Mouse (Mus musculus): Measurements from ENCODE around the gene Osbpl9. TPM values are rescaled to one million over a fixed set of nuclear protein-coding genes. Genes with fewer than 3 reads are reported as not detected.
A peak's percentile ranks its signal among the peaks of the same experiment; 100 is the strongest.

The Osbpl9 gene
- polyA plus RNA-seq, 1 experiment from 2014 or later: 48.3 TPM

DNA sequence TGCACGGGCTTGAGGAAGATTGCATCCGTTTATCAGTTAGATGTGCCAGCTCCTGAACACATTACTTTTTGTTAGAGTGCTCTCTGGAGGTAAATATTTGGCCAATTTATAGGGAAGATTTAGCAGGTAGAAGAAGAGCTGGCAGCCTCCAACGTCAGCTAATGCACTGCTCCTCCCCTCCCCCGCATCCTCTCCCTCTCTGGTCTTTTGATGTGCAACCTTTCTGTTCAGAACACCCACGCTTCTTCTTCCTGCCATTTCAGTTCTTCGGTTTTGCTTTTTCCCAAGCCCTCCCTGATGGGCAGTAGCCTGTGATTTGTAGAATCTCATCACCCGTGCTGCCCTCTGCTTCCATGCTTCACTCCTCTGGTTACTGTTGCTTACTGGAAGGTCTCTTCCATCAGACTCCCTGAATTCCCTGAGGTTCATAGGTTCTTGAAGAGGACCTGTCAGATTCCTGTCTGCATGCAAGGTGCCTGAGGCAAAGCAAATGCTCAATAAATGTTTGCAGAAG, 27.8 kb upstream of the Osbpl9 start:
- Histone ChIP-seq H3K36me3 (no peaks in the 10 kb centered on the region), H3K27ac (ENCODE audit: poor library complexity, severe bottlenecking) (no peak overlapping the region), H3K4me3 (no peak overlapping the region), H3K4me1 (replicated peaks) (peaks cover 21% of the 10 kb centered on the region), H3K4me2 (no peak overlapping the region), H3K9ac (no peak overlapping the region), H3K27me3 (replicated peaks) (no peaks in the 10 kb centered on the region), H3K9me3 (replicated peaks) (no peaks in the 10 kb centered on the region)
- no peak for ATAC-seq (ENCODE audit: insufficient number of reproducible peaks, low FRiP score)
- WGBS: 44% methylated on average over 7 of the region's 7 CpGs

DNA sequence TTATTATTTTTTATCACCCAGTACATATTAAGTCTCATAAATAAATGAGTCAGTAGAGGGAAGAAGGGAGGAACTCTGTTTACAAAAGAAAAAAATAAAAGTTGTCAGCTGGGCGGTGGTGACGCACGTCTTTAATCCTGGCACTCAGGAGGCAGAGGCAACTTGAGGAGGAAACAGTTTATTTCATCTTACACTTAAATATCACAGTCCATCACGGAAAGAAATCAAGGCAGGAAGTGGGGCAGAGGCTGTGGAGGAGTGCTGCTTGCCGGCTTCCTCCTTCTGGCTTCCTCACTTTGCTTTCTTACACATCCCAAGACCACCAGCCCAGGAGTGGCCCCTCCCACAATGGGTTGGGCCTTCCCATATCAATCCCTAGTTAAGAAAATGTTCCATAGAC, 24.0 kb upstream of the Osbpl9 start:
- peak; percentile 68 for ATAC-seq (ENCODE audit: insufficient number of reproducible peaks, low FRiP score)
- WGBS: 41% methylated on average over 5 of the region's 5 CpGs
- H3K9ac ChIP-seq: no peak overlapping the region
- no peaks in the 10 kb centered on the region for H3K27me3 ChIP-seq (replicated peaks)
- H3K4me1 ChIP-seq (replicated peaks): peaks cover 30% of the 10 kb centered on the region
- H3K4me2 ChIP-seq: no peak overlapping the region
- no peaks in the 10 kb centered on the region for H3K9me3 ChIP-seq (replicated peaks)
- H3K36me3 ChIP-seq: no peaks in the 10 kb centered on the region
- H3K27ac ChIP-seq (ENCODE audit: poor library complexity, severe bottlenecking): no peak overlapping the region
- H3K4me3 ChIP-seq: no peak overlapping the region

DNA sequence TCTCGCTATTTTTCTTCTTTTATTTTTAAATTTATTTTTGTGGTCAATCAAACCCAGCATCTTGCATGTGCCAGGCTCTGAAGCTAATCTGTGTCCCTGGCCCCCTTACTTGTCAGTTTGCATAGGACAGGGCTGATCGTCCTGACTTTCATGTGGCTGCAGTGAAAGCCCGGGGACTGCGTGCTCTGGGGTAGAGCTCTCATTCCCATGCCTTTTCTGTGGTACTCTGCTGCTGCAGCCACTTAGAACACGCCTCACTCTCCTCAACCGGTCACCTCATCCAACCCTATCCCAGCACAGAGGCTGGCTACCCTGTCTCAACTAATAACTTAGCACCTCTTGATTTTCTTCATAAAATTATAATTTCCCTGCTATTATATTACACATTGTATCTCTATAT, 23.5 kb upstream of the Osbpl9 start:
- Histone ChIP-seq H3K4me2 (no peak overlapping the region), H3K9me3 (replicated peaks) (no peaks in the 10 kb centered on the region), H3K27ac (ENCODE audit: poor library complexity, severe bottlenecking) (peak overlapping the region; percentile 48), H3K4me1 (replicated peaks) (peaks cover 33% of the 10 kb centered on the region), H3K36me3 (no peaks in the 10 kb centered on the region), H3K4me3 (no peak overlapping the region), H3K27me3 (replicated peaks) (no peaks in the 10 kb centered on the region), H3K9ac (no peak overlapping the region)
- 56% methylated on average over 6 of the region's 6 CpGs for WGBS
- no peak for ATAC-seq (ENCODE audit: insufficient number of reproducible peaks, low FRiP score)

DNA sequence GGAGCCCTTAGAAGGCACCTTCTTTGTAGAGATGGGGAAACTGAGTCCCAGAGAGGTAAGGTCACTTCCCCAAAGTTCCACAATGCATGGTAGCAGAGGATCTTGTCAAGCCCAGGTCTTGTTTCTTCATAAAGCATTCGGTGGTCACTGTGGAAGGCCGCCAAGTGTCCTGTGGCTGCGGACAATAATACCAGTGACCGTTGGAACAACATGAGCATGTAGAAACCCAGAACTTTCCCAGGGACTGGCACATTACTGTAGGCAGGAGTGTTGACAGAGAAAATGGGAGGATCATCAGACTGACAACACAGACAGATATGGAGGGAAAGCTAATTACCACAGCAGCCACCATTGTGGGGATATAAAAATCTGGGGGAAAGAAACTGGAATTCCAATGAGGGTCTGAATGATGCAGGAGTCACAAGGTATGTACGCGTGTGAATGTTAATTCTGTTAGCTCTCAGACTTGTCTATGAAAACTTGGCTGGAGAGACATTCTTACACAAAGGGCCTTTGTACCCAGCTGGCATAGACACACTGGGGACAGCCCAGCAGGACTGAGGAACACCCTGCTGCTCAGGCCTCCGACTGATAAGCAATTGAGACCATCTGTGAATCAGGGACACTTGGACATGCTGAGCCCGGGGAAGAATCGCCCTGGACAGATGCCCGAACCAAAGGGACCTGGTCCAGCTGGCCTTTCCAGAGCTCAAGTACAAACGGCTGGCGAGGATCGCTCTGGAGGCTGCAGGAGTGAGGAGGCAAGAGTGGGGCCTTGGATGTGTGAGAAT, 22.9 kb upstream of the Osbpl9 start:
- no peak overlapping the region for H3K9ac ChIP-seq
- H3K9me3 ChIP-seq (replicated peaks): no peaks in the 10 kb centered on the region
- peaks cover 36% of the 10 kb centered on the region for H3K4me1 ChIP-seq (replicated peaks)
- peak; percentile 62; the same call in 1 of the 2 replicates for ATAC-seq (ENCODE audit: insufficient number of reproducible peaks, low FRiP score)
- no peak overlapping the region for H3K4me3 ChIP-seq
- no peaks in the 10 kb centered on the region for H3K27me3 ChIP-seq (replicated peaks)
- peak overlapping the region; percentile 48 for H3K27ac ChIP-seq (ENCODE audit: poor library complexity, severe bottlenecking)
- H3K4me2 ChIP-seq: no peak overlapping the region
- H3K36me3 ChIP-seq: no peaks in the 10 kb centered on the region
- WGBS: 48% methylated on average over 13 of the region's 13 CpGs

DNA sequence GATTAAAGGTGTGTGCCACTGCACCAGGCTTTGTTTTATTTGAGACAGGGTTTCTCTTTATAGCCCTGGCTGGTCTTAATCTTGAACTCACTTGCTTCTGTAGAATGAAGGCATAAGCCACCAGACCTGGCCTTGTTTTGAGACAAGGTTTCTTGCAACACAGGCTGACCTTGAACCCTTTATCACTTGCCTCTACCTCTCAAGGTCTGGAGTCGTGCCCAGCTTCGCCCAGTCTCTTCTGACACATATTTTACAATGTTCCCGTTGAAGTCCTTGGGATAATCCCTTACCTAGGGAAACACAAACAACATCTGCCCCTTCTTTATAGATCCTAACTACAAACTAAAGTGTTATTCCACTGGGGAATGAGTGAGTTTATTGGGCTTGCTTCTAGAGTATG, 19.9 kb upstream of the Osbpl9 start:
- H3K27ac ChIP-seq (ENCODE audit: poor library complexity, severe bottlenecking): no peak overlapping the region
- no peak overlapping the region for H3K4me3 ChIP-seq
- 56% methylated on average over 3 of the region's 3 CpGs for WGBS
- H3K4me1 ChIP-seq (replicated peaks): peaks cover 30% of the 10 kb centered on the region
- no peak overlapping the region for H3K9ac ChIP-seq
- no peaks in the 10 kb centered on the region for H3K36me3 ChIP-seq
- no peak overlapping the region for H3K4me2 ChIP-seq
- no peaks in the 10 kb centered on the region for H3K9me3 ChIP-seq (replicated peaks)
- no peaks in the 10 kb centered on the region for H3K27me3 ChIP-seq (replicated peaks)
- ATAC-seq (ENCODE audit: insufficient number of reproducible peaks, low FRiP score): no peak

DNA sequence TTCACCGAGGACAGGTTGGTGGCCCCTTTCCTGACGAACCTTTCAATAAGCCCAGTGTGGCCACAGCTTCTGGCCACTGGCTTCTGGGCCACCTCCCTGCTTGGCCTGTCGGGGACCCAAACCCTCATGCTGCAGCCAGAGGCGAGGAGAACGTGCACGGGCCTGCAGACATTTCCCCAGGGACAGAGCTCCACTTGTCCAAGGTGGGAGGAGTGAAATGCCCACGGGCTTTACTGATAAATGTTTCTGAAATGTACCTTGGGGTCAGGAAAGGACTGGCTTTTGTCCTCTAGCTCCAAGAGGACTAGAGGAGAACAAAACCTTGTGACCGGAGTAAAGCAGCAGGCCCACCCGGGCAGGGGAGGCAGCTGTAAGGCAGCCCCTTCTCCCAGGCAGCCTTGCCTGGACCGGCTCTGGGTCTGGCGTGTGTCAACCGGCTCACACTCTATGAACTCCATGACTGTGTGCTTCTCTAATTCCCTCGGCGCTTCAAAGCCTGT, 18.4 kb upstream of the Osbpl9 start:
- WGBS: 56% methylated on average over 14 of the region's 14 CpGs
- H3K27ac ChIP-seq (ENCODE audit: poor library complexity, severe bottlenecking): no peak overlapping the region

DNA sequence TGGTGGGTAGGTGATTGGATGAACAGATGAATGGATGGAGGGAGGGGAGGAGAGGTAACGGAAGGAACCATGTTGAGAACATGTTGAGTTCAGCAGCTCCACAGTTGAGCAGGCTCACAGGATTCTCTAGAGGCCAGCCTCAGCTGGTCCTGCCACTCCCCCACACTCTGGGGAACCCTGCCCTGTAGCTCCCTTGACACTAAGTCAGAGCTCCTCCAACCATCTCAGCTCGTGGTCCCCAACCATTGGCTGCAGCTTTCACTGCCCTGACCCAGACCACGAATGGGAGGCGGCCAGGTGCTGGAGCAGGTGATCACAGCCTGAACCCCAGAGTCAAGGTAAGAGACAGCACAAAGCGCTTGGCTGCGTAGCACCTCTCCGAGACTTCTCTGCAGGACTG, 15.9 kb upstream of the Osbpl9 start:
- H3K9ac ChIP-seq: no peak overlapping the region
- WGBS: 71% methylated on average over 7 of the region's 7 CpGs
- H3K4me3 ChIP-seq: no peak overlapping the region
- no peak for ATAC-seq (ENCODE audit: insufficient number of reproducible peaks, low FRiP score)
- no peaks in the 10 kb centered on the region for H3K36me3 ChIP-seq
- no peak overlapping the region for H3K27ac ChIP-seq (ENCODE audit: poor library complexity, severe bottlenecking)
- no peaks in the 10 kb centered on the region for H3K9me3 ChIP-seq (replicated peaks)
- H3K4me2 ChIP-seq: no peak overlapping the region
- H3K27me3 ChIP-seq (replicated peaks): no peaks in the 10 kb centered on the region
- H3K4me1 ChIP-seq (replicated peaks): peaks cover 11% of the 10 kb centered on the region; the same call in 1 of the 2 replicates

More for the DNA sequence above, 18.4 kb upstream of the Osbpl9 start:
- H3K27me3 ChIP-seq (replicated peaks): no peaks in the 10 kb centered on the region
- no peak overlapping the region for H3K9ac ChIP-seq
- H3K36me3 ChIP-seq: no peaks in the 10 kb centered on the region
- no peak overlapping the region for H3K4me3 ChIP-seq
- peak; percentile 31; the same call in 1 of the 2 replicates for ATAC-seq (ENCODE audit: insufficient number of reproducible peaks, low FRiP score)
- H3K9me3 ChIP-seq (replicated peaks): no peaks in the 10 kb centered on the region
- no peak overlapping the region for H3K4me2 ChIP-seq
- H3K4me1 ChIP-seq (replicated peaks): peaks cover 22% of the 10 kb centered on the region

DNA sequence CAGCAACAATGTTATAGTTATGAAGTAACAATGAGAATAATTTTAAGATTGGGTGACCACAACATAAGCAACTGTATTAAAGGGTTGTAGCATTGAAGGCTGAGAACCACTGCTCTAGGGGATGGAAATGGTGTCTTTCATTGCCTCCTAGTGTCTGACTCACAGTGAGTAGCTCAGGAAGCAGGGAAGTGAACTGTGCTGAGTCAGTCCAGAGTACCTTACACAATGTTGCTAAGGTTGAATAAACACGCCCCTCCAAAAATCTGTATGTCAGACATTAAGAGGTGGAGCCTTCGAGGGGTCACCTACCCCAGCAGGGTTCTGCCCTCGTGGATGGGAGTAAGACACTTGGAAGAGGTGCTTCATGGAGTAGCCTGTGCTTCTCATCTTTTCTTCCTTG, 11.9 kb upstream of the Osbpl9 start:
- 68% methylated on average over 3 of the region's 3 CpGs for WGBS
- Histone ChIP-seq H3K27ac (ENCODE audit: poor library complexity, severe bottlenecking) (no peak overlapping the region), H3K36me3 (no peaks in the 10 kb centered on the region), H3K9ac (no peak overlapping the region), H3K9me3 (replicated peaks) (no peaks in the 10 kb centered on the region), H3K27me3 (replicated peaks) (no peaks in the 10 kb centered on the region), H3K4me3 (no peak overlapping the region), H3K4me2 (no peak overlapping the region), H3K4me1 (replicated peaks) (no peaks in the 10 kb centered on the region; the same call in 1 of the 2 replicates)
- ATAC-seq (ENCODE audit: insufficient number of reproducible peaks, low FRiP score): no peak

DNA sequence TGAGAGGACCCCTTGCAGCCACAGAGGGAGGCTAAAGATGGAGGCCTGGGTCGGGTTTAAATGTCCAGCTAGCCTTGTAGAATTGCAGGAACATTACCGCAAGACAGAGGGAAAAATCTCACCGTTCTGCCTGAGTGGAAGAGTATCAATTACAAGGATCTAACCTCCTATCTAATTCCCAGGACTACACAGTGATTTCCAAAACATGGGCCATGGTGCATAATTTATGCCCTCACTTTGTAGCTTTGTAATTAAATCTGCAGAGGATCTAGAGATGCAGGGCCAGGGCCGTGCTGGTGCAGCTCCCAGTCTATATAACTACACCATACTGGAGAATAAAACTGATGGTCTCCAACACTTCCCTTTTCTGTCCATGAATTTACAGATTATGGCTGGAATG, 8.8 kb upstream of the Osbpl9 start:
- H3K27ac ChIP-seq (ENCODE audit: poor library complexity, severe bottlenecking): no peak overlapping the region
- ATAC-seq (ENCODE audit: insufficient number of reproducible peaks, low FRiP score): no peak
- no peak overlapping the region for H3K4me2 ChIP-seq
- H3K27me3 ChIP-seq (replicated peaks): no peaks in the 10 kb centered on the region
- 66% methylated on average over 4 of the region's 4 CpGs for WGBS
- H3K9me3 ChIP-seq (replicated peaks): no peaks in the 10 kb centered on the region
- no peaks in the 10 kb centered on the region; the same call in 1 of the 2 replicates for H3K4me1 ChIP-seq (replicated peaks)
- no peaks in the 10 kb centered on the region for H3K36me3 ChIP-seq
- no peak overlapping the region for H3K4me3 ChIP-seq
- H3K9ac ChIP-seq: no peak overlapping the region

DNA sequence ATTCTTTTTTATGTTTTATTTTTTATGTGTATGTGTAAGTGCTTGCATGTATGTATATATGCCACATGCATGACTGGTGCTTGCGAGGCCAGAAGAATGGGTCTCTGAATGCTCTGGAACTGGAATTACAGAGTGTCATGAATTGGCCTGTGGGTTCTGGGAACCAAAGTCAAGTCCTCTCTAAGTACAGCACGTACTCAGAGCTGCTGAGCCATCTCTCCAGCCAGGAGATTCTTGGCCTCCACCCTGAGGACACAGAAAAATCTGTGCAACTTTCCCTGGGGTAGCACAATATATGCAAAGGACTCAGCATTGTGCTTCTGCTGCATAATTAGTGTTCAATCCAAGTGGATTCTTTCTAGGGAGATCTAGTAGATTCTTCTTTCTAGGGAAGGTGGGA, 8.2 kb upstream of the Osbpl9 start:
- no peak for ATAC-seq (ENCODE audit: insufficient number of reproducible peaks, low FRiP score)
- H3K4me1 ChIP-seq (replicated peaks): no peaks in the 10 kb centered on the region; the same call in 1 of the 2 replicates
- 69% methylated on average over 2 of the region's 2 CpGs for WGBS

DNA sequence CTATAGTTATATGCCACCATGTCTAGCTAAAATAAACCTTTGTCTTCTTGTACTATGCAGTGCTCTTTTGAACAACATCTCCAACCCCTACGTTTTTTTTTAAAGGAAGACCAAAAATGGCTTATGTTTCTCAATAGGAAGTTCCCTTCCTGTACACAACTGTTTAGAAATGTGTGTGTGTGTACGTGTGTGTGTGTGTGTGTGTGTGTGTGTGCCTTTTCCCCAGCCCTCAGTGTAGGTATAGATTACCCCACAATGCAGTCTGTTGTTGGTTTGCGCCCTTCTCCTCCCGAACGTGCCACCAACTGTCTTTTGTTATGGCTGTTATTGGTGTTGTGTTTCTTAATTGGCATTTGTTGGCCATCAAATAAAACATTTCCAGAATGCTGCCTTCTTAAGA, 5.5 kb upstream of the Osbpl9 start:
- Histone ChIP-seq H3K9ac (no peak overlapping the region), H3K4me2 (no peak overlapping the region), H3K27ac (ENCODE audit: poor library complexity, severe bottlenecking) (no peak overlapping the region), H3K9me3 (replicated peaks) (no peaks in the 10 kb centered on the region), H3K4me3 (no peak overlapping the region), H3K27me3 (replicated peaks) (no peaks in the 10 kb centered on the region), H3K4me1 (replicated peaks) (peaks cover 4% of the 10 kb centered on the region; the same call in 1 of the 2 replicates), H3K36me3 (no peaks in the 10 kb centered on the region)
- ATAC-seq (ENCODE audit: insufficient number of reproducible peaks, low FRiP score): no peak
- 79% methylated on average over 5 of the region's 5 CpGs for WGBS

More for the DNA sequence above, 8.2 kb upstream of the Osbpl9 start:
- Histone ChIP-seq H3K36me3 (no peaks in the 10 kb centered on the region), H3K4me2 (no peak overlapping the region), H3K27ac (ENCODE audit: poor library complexity, severe bottlenecking) (no peak overlapping the region), H3K27me3 (replicated peaks) (no peaks in the 10 kb centered on the region), H3K9me3 (replicated peaks) (no peaks in the 10 kb centered on the region), H3K4me3 (no peak overlapping the region), H3K9ac (no peak overlapping the region)

Measured in heart, embryonic 12.5 days (tissue).